Mouse (Mus musculus) hindbrain, embryonic 14.5 days (tissue): ENCODE measurements around the gene Wnt3a. TPM values are rescaled to one million over a fixed set of nuclear protein-coding genes. Genes with fewer than 3 reads are reported as not detected.

Source experiments
- ATAC-seq: fragments of 200-750 bp; cut with Nextera tagmentation; 2 replicates; pipeline ENCODE4 v1.8.0; 2017; ENCODE audit warnings: moderate number of reproducible peaks, mild to moderate bottlenecking, moderate TSS enrichment, moderate library complexity; ENCODE audit not compliant: low FRiP score
- DNase-seq: peaks from one replicate; pipeline ENCODE4 v3.0.0-alpha.2; 2015; ENCODE audit warnings: low spot score
- H3K27ac ChIP-seq: fragments of 300-500 bp; sonication (generic); 2 replicates; pipeline ENCODE4 v1.5.1; 2014; ENCODE audit warnings: mild to moderate bottlenecking, moderate library complexity
- H3K27me3 ChIP-seq: fragments of 300-500 bp; sonication (generic); 2 replicates; pipeline ENCODE4 v1.6.1; 2014; ENCODE audit warnings: mild to moderate bottlenecking, low read length, mixed read lengths; ENCODE audit not compliant: control insufficient read depth, insufficient read depth
- H3K36me3 ChIP-seq: fragments of 300-500 bp; sonication (generic); replicated peaks from 2 replicates; pipeline ENCODE4 v1.6.1; 2014; ENCODE audit not compliant: control insufficient read depth, insufficient read depth
- H3K4me1 ChIP-seq: fragments of 300-500 bp; sonication (generic); replicated peaks from 2 replicates; pipeline ENCODE4 v1.6.1; 2014; ENCODE audit warnings: antibody characterized with exemption, low read length, mixed read lengths; ENCODE audit not compliant: control insufficient read depth, insufficient read depth
- H3K4me2 ChIP-seq: fragments of 300-500 bp; sonication (generic); replicated peaks from 2 replicates; pipeline ENCODE4 v1.6.1; 2014; ENCODE audit warnings: mild to moderate bottlenecking, moderate library complexity
- H3K4me3 ChIP-seq: fragments of 300-500 bp; sonication (generic); replicated peaks from 2 replicates; pipeline ENCODE4 v1.5.1; 2014; ENCODE audit warnings: mild to moderate bottlenecking, low read length
- H3K9ac ChIP-seq: fragments of 300-500 bp; sonication (generic); 2 replicates; pipeline ENCODE4 v1.6.1; 2014
- H3K9me3 ChIP-seq: fragments of 300-500 bp; sonication (generic); 2 replicates; pipeline ENCODE4 v1.6.1; 2016; ENCODE audit warnings: low read length; ENCODE audit not compliant: control insufficient read depth
- WGBS: fragments of 180-500 bp; shearing (Covaris S2); extraction: QIAGEN DNeasy Blood & Tissue Kit; methylation state at CpG from one replicate; pipeline ENCODE4 v1.1.7; 2014; 5-methylcytosine and 5-hydroxymethylcytosine counted together
- microRNA-seq: library from miRNA; unstranded; fragments of <30 nt; microRNA quantifications from one replicate; pipeline ENCODE4, GENCODE M21; 2016
- polyA plus RNA-seq: library from polyadenylated mRNA; unstranded; fragments of >200 nt; fragmentation: Nextera tagmentation; extraction: Ambion mirVana; gene quantifications from 2 replicates; pipeline ENCODE4 v1.2.1, GENCODE M21; 2014

The Wnt3a gene
- polyA plus RNA-seq, 1 experiment from 2014 or later = 0.43 TPM

- under 1% methylated on average over 65 of the region's 67 CpGs for WGBS
- peaks cover 72% of the 10 kb centered on the region for H3K36me3 ChIP-seq
- H3K9me3 ChIP-seq = no peaks in the 10 kb centered on the region
- H3K9ac ChIP-seq = peak within 1 kb of the TSS; percentile 77
- ATAC-seq (peak; percentile 88), DNase-seq (peak; percentile 100)
- H3K4me1 ChIP-seq = peaks cover 17% of the 10 kb centered on the region
- peak within 1 kb of the TSS; percentile 87 for H3K27ac ChIP-seq
- no peaks in the 10 kb centered on the region for H3K27me3 ChIP-seq
- H3K4me3 ChIP-seq = peak within 1 kb of the TSS; percentile 69
- peak within 1 kb of the TSS; percentile 91 for H3K4me2 ChIP-seq
These were observed 82.3 kb downstream of the Wnt3a start, which contains the start of gene 2310033P09Rik for GRCm38 (mm10) chr11:59208153-59208831. Gene 2310033P09Rik (plus strand): TSS chr11:59208321.

- WGBS = under 1% methylated on average over 63 of the region's 63 CpGs
- Histone ChIP-seq H3K27me3 (no peaks in the 10 kb centered on the region), H3K9me3 (no peaks in the 10 kb centered on the region), H3K4me3 (peak within 1 kb of the TSS; percentile 83), H3K4me2 (peak within 1 kb of the TSS; percentile 91), H3K9ac (peak within 1 kb of the TSS; percentile 80), H3K36me3 (peaks cover 35% of the 10 kb centered on the region), H3K27ac (peak within 1 kb of the TSS; percentile 65), H3K4me1 (peaks cover 15% of the 10 kb centered on the region)
- ATAC-seq = peak; percentile 93
- DNase-seq = peak; percentile 97
These were observed 88.2 kb downstream of the Wnt3a start, which contains the start of gene Mrpl55 for GRCm38 (mm10) chr11:59202081-59202995. Gene Mrpl55 (plus strand): TSS chr11:59202486.

GRCm38 (mm10) chr11:59201216-59202002, 89.1 kb downstream of the Wnt3a start:
- H3K27me3 ChIP-seq = no peaks in the 10 kb centered on the region
- H3K36me3 ChIP-seq = peaks cover 27% of the 10 kb centered on the region
- WGBS = 38% methylated on average over 16 of the region's 16 CpGs
- DNase-seq = no peak
- peak overlapping the region; percentile 83 for H3K4me3 ChIP-seq
- H3K27ac ChIP-seq = peak overlapping the region; percentile 55; the same call in 1 of the 2 replicates
- no peaks in the 10 kb centered on the region for H3K9me3 ChIP-seq
- peak overlapping the region; percentile 80 for H3K9ac ChIP-seq
- peak overlapping the region; percentile 91 for H3K4me2 ChIP-seq
- ATAC-seq = no peak
- H3K4me1 ChIP-seq = peaks cover 15% of the 10 kb centered on the region

Small RNA genes within 50 kb of the gene (microRNA-seq; reads per million reads assigned to microRNA genes)
- gene Gm24756 = not detected

Other genes with a start within 250 kb of the Wnt3a start
- gene Obscn, start 154.3 kb downstream of the Wnt3a start, polyA plus RNA-seq = 0.63 and 0.71 TPM in 2 replicates
- 3.4 and 3.7 TPM in 2 replicates for gene Iba57, start 127.0 kb downstream of the Wnt3a start, polyA plus RNA-seq
- 0.12 and 0.35 TPM in 2 replicates for gene Gjc2, start 107.5 kb downstream of the Wnt3a start, polyA plus RNA-seq
- 248 and 249 TPM in 2 replicates for gene Guk1, start 98.5 kb downstream of the Wnt3a start, polyA plus RNA-seq
- 88.2 and 98.7 TPM in 2 replicates for gene Mrpl55, start 88.3 kb downstream of the Wnt3a start, polyA plus RNA-seq
- gene 2310033P09Rik, start 82.4 kb downstream of the Wnt3a start, polyA plus RNA-seq = 21.4 and 25.0 TPM in 2 replicates
- gene Arf1, start 62.5 kb downstream of the Wnt3a start, polyA plus RNA-seq = 611 and 652 TPM in 2 replicates
- 2.1 TPM in 2 replicates for gene Wnt9a, start 16.2 kb upstream of the Wnt3a start, polyA plus RNA-seq
- not detected in 2 replicates for gene Prss38, start 84.9 kb upstream of the Wnt3a start, polyA plus RNA-seq
- 17.6 and 19.8 TPM in 2 replicates for gene Jmjd4, start 159.3 kb upstream of the Wnt3a start, polyA plus RNA-seq
- 622 and 648 TPM in 2 replicates for gene Snap47, start 160.4 kb upstream of the Wnt3a start, polyA plus RNA-seq
- gene Zfp867, start 181.7 kb upstream of the Wnt3a start, polyA plus RNA-seq = 13.7 and 16.3 TPM in 2 replicates
- gene Zkscan17, start 236.0 kb upstream of the Wnt3a start, polyA plus RNA-seq = 12.3 and 13.7 TPM in 2 replicates